Mouse (Mus musculus) neutrophil, adult 83 days (primary cell): ENCODE measurements around the gene Ino80. TPM values are rescaled to one million over a fixed set of nuclear protein-coding genes. Genes with fewer than 3 reads are reported as not detected.

ENCODE experiments used
- total RNA-seq, 2 experiments: library from RNA; stranded (reverse); gene quantifications; one replicate each; pipeline ENCODE4 v1.2.4; 2023

Gene Ino80
- 10 to 100 TPM; 17.6 to 18.3 TPM for total RNA-seq

DNA sequence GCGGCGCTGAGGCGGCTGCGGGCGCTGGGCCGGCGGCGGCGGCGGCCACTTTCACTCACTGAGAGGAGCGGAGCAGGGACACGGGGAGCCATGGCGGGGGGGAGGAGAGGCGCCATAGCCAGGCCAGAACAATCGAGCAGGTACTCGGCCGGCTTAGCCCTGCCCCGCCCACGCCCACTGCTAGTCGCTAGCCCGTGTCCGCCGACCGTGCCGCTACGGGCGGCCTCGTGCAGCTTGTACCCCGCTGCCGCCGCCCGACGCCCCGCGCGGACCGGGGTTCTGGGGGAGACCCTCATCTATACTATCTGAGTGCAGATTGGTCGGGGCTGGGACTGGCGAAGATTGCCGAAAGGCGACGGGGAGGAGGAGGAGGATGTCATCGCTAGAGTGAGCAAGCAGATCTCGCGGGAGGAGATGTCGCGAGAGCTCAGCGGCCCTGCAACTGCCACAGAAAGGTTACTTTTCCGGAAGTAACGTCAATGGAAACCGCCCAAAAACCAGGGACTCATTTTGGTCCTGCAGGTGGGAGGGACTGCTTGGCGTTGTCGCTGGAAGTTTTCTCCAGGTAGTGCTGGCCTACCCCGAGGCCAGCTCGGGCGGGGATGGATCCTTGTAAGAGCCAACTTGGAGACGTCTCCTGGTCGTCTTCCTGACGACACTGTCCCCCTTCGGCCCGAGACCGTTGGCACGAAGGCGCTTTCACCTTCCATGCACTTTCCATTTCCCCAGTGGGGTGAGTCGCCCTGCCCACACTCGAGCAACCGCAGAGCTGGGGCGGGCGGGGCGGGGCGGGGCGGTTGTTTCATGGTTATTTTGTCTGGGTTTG lies at the start of gene Ino80:
Gene Ino80 (minus strand): TSS at position 117 of the 826 bp plus-strand sequence.

DNA sequence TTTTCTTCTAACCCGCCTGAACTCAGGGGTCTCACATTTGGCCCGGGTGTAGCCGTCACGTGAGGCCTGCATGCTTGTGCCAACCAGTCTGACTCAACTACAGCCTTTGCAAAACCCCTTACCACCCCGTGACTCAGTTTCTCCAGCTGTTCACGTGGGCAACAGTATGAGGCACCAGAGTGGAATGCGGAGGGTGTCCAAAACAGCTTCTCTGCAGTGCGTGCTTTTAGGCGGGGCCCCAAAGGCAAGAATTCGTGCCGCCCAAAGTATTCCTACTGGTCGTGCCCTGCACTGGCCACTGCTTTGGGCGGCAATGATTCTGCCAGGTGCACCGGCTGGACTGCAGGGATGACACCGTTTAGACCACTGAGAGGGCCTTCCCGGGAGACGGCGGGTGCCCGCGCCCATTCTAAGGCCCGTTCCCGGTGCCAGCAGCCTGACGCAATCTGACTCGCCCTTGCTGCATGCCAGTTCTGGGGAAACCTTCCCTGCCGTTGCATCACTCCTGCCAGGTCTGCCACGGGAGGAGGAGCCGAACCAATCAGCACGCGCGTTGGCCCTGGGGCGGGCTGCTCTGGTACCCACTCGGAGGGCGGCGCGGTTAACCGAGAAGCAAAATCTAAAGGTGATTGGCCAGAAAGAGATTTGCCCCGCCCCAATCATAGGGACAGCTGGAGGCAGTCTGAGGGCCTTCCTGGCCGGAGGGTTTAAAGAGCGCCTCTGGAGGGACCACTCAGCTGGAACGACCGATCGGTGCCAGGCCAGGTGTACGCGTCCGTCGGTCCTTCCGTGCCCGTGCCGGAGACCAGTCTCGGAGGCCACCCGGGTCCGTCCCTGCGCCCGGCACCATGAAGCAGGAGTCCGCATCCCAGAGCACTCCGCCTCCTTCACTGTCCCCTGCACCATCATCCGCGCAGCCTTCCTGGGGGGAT lies 126.7 kb downstream of the Ino80 start, which contains the start of gene Chac1:
Gene Chac1 (plus strand): TSS at position 675 of the 932 bp plus-strand sequence.

DNA sequence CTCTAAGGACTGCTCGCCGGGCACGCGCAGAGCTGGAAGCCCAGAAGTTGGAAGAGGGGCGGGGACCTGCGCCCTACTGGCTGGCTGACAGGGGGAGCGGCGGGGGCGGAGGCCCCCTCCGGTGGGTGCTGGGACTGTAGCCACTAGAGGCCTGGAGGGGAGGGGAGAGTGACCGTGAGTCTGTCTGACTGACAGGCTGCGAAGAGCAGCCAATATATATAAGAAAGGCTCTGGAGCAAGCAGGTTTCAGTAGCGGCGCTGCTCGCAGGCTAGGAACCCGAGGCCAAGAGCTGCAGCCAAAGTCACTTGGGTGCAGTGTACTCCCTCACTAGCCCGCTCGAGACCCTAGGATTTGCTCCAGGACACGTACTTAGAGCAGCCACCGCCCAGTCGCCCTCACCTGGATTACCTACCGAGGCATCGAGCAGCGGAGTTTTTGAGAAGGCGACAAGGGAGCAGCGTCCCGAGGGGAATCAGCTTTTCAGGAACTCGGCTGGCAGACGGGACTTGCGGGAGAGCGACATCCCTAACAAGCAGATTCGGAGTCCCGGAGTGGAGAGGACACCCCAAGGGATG lies 151.8 kb downstream of the Ino80 start, which contains the start of gene Dll4:
Gene Dll4 (plus strand): TSS at position 217 of the 576 bp plus-strand sequence.

Other genes starting within 250 kb of the Ino80 start
- not detected for gene Ppp1r14d, start 247.8 kb downstream of the Ino80 start, total RNA-seq
- not detected for gene Spint1, start 240.3 kb downstream of the Ino80 start, total RNA-seq
- gene Rhov, start 206.4 kb downstream of the Ino80 start, total RNA-seq: 1 to 10 TPM; 3.6 to 6.4 TPM
- 10 to 100 TPM; 28.8 to 30.2 TPM for gene Vps18, start 188.9 kb downstream of the Ino80 start, total RNA-seq
- under 1 TPM in 1 of 2 experiments, not detected in 1; 0.13 TPM for gene Dll4, start 151.9 kb downstream of the Ino80 start, total RNA-seq
- 1 to 10 TPM; 4.9 to 7.1 TPM for gene Chac1, start 126.5 kb downstream of the Ino80 start, total RNA-seq
- gene Exd1, start 69.9 kb upstream of the Ino80 start, total RNA-seq: under 1 TPM; 0.26 to 0.33 TPM
- gene Chp1, start 70.0 kb upstream of the Ino80 start, total RNA-seq: 100 to 1,000 TPM; 152 to 181 TPM
- 10 to 100 TPM; 39.5 to 47.6 TPM for gene Nusap1, start 140.6 kb upstream of the Ino80 start, total RNA-seq
- gene Oip5, start 140.8 kb upstream of the Ino80 start, total RNA-seq: 10 to 100 TPM in 1 of 2 experiments, 1 to 10 TPM in 1; 9.8 to 12.9 TPM
- 1 to 10 TPM; 7.0 to 8.1 TPM for gene Ndufaf1, start 185.1 kb upstream of the Ino80 start, total RNA-seq
- 10 to 100 TPM; 29.0 to 29.8 TPM for gene Rtf1, start 197.4 kb upstream of the Ino80 start, total RNA-seq